Mouse (Mus musculus) myocyte (in vitro differentiated cells): Measurements from ENCODE around the gene Gm11596.

Experiments used
- CEBPB ChIP-seq: IDR thresholded peaks from 2 replicates; pipeline ENCODE4 v1.6.1; 2011; ENCODE audit warnings: mild to moderate bottlenecking, moderate library complexity; ENCODE audit not compliant: poor library complexity, insufficient read depth, severe bottlenecking
- POLR2A ChIP-seq: IDR thresholded peaks from one replicate; pipeline ENCODE4 v1.6.1; 2011; ENCODE audit warnings: low read depth, mild to moderate bottlenecking, control low read depth, moderate library complexity; ENCODE audit not compliant: insufficient read length
- REST ChIP-seq: IDR thresholded peaks from one replicate; pipeline ENCODE4 v1.6.1; 2011; ENCODE audit warnings: mild to moderate bottlenecking, control low read depth, moderate library complexity; ENCODE audit not compliant: insufficient read depth, insufficient read length
- TCF3 ChIP-seq: IDR thresholded peaks from one replicate; pipeline ENCODE4 v1.6.1; 2011; ENCODE audit warnings: low read depth, control low read depth; ENCODE audit not compliant: insufficient read length
- USF1 ChIP-seq: IDR thresholded peaks from one replicate; pipeline ENCODE4 v1.6.1; 2011; ENCODE audit warnings: low read depth, mild to moderate bottlenecking, control low read depth, moderate library complexity

- TF ChIP-seq POLR2A = no peak
- TF ChIP-seq USF1 = no peak
- TF ChIP-seq REST = no peak
- no peak for TF ChIP-seq CEBPB
- no peak for TF ChIP-seq TCF3
Measured at GRCm38 (mm10) chr11:99778401-99778800, 14.9 kb downstream of the Gm11596 start.
